Mouse (Mus musculus) CH12F3 (cell line): ENCODE measurements around the gene 2010300C02Rik.

Experiments
- in situ Hi-C: fragments of 300-500 bp; cut with MboI; formaldehyde crosslinking; loops from 2 replicates; pipeline ENCODE4 v1.14.3; 2020; ENCODE audit warnings: low sequenced_read_pairs

Gene 2010300C02Rik

DNA sequence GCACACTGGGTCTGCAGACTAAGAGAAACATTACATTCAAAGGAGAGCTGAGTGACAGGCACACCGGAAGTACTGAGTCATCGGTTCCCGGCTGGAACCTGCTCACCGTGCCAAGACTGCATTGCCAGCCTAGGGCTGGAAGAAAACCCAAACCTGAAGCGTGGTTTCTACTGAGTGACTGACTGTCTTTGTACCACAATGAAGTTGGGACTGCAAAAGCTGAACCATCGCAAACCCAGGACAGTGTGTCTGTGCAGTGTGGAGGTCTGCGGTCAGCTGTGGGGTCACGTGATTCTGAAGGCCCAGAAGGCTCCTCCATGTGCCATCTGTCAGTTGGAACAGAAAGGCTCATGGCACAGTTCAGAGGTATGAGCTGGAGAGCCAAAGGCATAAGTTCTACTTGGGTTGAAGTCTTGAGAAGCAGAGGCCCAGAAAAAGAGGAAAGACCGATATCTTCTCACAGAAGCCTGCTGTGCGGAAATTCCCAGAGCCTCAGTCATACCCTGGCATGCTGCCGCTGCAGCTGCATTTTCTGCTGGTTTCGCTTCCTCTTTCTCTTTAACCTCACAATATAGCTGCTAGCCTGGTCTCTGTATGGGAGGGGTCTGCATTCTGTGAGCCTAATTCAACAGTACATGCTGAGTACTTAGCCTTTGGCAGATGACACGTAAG, 133.9 kb downstream of the 2010300C02Rik start:
- in situ Hi-C loops: no loop called here

DNA sequence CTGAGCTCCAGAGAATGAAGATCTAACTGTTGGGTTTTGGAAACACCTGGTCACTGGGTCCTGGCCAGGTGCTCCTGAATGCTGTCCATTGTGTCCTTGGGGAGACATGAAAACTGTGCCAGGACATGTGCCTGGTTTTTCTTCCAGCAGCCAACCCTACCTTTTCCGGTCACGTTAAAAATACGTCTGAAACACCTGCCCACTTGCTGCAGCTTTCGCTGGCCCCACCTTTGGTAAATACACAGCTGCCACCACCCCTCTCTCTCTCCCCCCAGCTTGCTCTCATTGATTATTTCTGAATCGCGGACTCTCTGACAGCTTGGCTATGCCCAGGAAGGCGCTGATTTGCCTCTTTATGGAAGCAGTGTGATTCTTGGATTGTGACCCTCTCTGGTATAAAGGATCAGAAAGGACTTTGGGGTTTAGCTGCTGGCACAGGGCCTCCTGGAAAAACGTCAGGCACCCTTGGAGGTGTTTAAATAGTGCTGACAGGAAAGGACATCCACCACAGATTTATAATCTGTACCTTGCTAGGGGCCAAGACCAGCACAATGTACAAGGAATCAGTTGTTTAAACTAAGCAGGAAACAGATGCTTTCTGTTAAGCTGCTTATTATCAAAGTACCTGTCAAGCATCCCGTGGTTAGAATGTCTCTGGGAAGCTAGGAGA, 136.0 kb downstream of the 2010300C02Rik start:
- in situ Hi-C loops: no loop called here

DNA sequence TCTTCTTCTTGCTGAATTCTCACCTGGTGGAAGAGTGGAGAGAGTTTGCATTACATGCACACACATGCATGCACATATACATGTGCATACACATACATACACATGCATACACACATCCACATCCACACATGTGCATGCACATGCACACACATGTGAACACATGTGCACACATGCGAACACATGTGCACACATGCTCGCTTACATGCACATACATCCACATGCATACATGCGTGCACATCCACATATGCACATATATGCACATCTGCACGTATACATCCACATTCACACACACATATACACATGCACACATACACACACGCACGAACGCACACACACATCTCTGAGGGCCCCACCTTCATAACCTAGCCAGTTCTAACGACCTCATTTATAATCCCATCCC, 136.7 kb downstream of the 2010300C02Rik start:
- in situ Hi-C loops: no loop called here

DNA sequence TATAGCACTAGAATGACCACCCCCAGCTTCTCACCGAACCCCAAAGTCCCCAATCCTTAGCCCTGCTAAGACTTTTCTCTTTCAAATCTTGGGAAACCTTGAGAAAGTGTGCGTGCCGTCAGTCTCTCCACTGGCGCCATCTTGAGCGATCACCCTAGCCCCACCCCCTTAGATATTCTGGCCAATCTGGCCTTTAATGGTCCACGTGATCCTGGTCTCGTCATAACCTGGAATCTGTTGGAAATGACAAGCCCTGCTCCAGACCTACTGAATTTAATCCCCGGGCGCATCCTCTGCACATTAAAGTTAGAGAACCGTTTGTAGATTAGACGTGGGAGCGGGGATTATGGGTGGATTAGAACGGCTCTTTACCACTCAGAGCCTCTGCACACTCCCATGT, 140.2 kb downstream of the 2010300C02Rik start:
- in situ Hi-C loops: no loop called here

DNA sequence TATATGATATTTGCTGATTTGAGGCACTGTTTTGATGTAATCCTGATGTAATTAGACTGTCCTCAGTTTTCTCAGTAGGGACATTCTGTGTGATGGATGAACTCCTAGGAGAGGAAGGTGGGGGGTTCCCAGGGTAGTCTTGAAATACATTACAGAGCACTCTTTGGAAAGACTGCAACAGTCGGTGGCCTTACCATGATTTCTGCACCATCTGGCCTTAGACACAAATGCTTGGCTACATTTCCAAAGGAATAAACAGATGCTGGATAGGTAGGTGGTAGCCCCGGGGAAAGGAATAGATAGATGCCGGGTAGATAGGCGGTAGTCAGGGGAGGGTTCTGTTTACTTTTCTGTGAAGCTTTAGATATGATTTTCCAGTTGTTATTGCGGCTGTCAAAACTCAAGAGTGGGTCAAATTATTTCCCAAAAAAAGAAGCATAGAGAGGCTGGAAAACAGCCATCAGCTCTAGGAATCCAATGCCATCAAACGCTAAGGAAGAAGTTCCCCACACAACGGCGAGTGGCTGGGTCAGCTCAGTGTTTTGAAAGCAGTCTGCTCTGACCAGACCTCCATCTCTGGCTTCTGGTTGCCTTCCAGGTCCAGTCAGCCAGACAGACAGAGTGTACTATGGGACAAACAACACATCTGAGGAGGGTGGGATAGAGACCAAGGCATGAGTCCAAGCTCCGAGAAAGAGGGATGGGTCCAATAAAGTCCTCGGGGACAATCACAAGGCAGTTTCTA, 147.2 kb downstream of the 2010300C02Rik start:
- in situ Hi-C loops: no loop called here

DNA sequence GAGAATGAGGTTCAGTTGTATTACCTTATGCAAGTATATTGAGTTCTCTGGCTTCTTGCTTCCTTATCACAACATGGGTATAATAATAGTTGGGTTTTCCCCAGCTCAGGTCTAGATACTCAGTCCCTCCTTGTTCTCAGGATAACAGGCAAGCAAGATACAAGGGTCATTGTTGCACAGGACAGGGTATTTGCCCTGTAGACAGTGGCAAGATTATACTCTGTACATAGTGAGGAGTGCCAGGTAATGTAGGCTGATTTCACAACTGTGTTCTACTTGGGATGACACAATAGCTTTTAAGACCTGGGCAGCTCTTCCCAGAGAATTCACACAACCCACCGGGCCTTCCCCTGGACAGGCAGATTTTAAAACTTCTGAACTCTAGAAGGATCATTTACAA, 151.5 kb downstream of the 2010300C02Rik start:
- in situ Hi-C loops: no loop called here

DNA sequence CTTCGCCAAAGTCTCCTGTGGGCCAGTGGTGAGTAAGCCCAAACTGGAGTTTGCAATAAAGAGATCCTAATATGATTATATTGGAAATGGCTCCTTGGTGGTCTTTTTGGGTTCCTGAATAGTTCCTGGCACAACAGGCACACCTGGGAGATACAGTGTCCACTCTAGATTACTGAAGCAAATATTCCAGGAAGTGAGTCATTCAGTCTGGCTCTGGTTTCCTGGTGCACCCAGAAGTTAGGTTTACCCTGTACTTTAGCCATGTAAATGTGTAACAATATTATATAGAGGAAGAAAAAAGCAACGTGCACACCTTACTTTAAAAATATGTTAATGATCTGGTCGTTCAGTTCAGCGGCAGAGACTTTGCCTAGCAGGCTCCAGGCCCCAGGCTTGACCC, 153.1 kb downstream of the 2010300C02Rik start:
- in situ Hi-C loops: no loop called here

DNA sequence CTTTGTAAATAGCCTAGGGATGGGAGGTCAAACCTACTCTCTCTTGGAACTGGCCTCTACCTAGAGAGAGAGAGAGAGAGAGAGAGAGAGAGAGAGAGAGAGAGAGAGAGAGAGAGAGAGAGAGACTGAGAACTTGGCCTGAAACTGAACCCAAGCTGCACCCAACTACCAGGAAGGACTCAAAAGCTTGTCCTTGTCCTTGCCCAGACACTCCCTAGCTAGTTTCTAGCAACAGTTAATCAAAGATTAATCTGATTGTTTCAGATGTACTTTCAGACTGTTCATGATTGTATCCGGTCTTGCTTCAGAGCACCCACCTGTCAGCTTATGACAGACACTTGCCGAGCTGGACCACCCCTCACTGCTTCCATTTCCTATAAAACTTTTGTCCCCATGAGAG, 153.5 kb downstream of the 2010300C02Rik start:
- in situ Hi-C loops: no loop called here

DNA sequence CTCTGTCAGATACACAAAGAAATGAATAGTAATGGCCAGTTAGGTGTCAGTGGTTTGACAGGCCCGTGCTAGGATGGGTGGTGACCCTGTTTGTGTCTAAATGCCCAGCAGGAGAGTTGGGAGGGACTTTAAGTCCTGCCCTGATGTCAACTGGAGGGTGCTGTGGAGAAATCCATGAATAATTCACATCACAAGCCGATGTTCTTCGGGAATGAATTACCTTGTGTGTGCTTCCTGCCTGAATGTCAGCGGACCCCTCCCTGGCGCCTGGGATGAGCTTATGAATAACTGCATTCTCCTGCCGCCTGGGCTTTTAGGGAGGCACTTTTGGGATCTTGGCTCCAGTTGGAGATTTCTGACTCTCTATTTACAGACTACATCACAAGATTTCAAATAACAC, 154.5 kb downstream of the 2010300C02Rik start:
- in situ Hi-C loops: no loop called here

DNA sequence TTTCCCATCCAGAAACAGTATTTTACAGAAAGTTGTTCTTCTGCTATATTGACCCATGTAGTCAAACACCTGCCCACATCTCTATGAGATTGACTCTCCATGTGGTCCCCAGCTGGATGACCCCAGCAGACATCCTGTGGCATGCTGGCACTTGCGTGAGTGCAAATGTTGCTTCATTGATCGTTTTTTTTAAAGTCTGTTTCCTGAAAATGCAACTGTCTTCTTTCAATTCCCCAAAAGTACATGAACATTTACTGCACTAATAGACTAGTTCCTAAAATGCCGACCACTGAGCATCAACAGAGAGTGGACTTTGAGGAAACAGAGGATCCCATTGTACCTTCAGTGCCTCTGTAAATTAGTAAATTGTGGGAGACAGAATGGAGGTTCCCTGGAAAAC, 157.9 kb downstream of the 2010300C02Rik start:
- in situ Hi-C loops: no loop called here
